Mouse (Mus musculus) thymus, adult 2 months (tissue): ENCODE results near the gene Chd3. TPM values are rescaled to one million over a fixed set of nuclear protein-coding genes. Genes with fewer than 3 reads are reported as not detected.
A peak's percentile ranks its signal among the peaks of the same experiment; 100 is the strongest.

Experiments
- DNase-seq: peaks from one replicate; pipeline ENCODE4 v3.0.0; 2021
- H3K27ac ChIP-seq: fragments of 200-500 bp; 2 replicates; pipeline ENCODE4 v1.5.1; 2012; ENCODE audit warnings: low read length, control low read depth; ENCODE audit not compliant: control insufficient read depth, insufficient read depth
- H3K27me3 ChIP-seq: fragments of 200-500 bp; 2 replicates; pipeline ENCODE4 v1.6.1; 2012; ENCODE audit warnings: mild to moderate bottlenecking, low read length, moderate library complexity, mixed read lengths; ENCODE audit not compliant: control insufficient read depth, insufficient read depth
- H3K36me3 ChIP-seq: fragments of 200-500 bp; 2 replicates; pipeline ENCODE4 v1.6.1; 2012; ENCODE audit warnings: mild to moderate bottlenecking, low read length, moderate library complexity; ENCODE audit not compliant: control insufficient read depth, insufficient read depth
- H3K4me1 ChIP-seq: fragments of 200-500 bp; replicated peaks from 2 replicates; pipeline ENCODE4 v1.6.1; 2012; ENCODE audit warnings: low read length; ENCODE audit not compliant: control insufficient read depth, insufficient read depth
- H3K4me3 ChIP-seq: fragments of 200-500 bp; 2 replicates; pipeline ENCODE4 v1.5.1; 2012; ENCODE audit warnings: mild to moderate bottlenecking, low read length, control low read depth, moderate library complexity; ENCODE audit not compliant: control insufficient read depth, insufficient read depth
- CTCF ChIP-seq: fragments of 200-500 bp; IDR thresholded peaks from 2 replicates; pipeline ENCODE4 v1.5.1; 2012; ENCODE audit warnings: mild to moderate bottlenecking, control low read depth, low read length, moderate library complexity, borderline replicate concordance; ENCODE audit not compliant: control insufficient read depth, poor library complexity, insufficient read depth; ENCODE audit errors: extremely low read depth
- POLR2A ChIP-seq: fragments of 200-500 bp; IDR thresholded peaks from 2 replicates; pipeline ENCODE4 v1.6.1; 2012; ENCODE audit warnings: mild to moderate bottlenecking, low read length, control low read depth, moderate library complexity; ENCODE audit not compliant: control insufficient read depth, poor library complexity, insufficient read depth; ENCODE audit errors: extremely low read depth
- WGBS: fragments of 180-500 bp; shearing (Covaris S2); methylation state at CpG from one replicate; pipeline ENCODE4 v1.1.7; 2018; 5-methylcytosine and 5-hydroxymethylcytosine counted together
- polyA plus RNA-seq: library from polyadenylated mRNA; depleted of rRNA; stranded (reverse); fragments of >200 nt; gene quantifications from 2 replicates; pipeline ENCODE4 v1.2.3, GENCODE M21; 2012

Gene Chd3
- polyA plus RNA-seq, 1 experiment, result 280 TPM

DNA sequence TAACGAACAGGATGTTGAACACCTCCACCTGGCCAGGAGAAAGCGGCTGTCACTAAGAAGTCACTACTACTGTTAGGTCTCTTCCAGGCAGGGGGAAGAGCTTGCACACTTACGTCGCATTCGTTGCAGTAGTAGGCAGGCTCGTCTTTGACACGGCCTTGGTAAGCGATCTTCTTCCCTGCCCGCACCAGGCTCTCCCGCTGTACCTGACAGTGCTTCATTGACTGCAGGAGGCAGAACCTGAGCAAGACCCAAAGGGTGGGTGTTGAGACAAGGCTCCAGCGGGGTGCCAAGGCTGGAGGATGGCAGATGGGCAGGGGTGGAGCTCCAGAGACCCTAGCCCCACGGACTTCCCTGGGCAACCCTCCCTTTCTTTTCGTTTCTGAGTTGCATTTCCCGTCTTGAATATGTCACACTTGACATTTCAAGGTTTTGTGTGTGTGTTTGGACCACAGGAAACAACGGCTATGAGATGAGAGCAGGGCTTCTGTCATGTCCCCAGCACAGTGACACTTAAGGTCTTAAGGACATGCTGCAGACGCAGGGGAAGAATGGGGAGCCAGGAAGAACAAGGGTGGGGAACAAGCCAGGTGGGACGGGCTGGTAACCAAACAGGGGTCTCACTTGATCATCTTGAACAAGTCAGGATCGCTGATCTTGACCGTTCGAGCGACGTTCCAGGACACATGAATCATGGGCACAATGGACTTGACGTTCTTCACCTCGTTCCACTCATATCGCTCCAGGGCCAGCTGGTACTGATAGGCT, 31.1 kb upstream of the Chd3 start:
- WGBS, result 97% methylated on average over 25 of the region's 25 CpGs
- Histone ChIP-seq H3K4me1 (peaks cover 13% of the 10 kb centered on the region), H3K27me3 (no peaks in the 10 kb centered on the region), H3K36me3 (peaks cover 47% of the 10 kb centered on the region), H3K4me3 (no peak overlapping the region), H3K27ac (no peak overlapping the region)
- no peak for DNase-seq
- TF ChIP-seq CTCF (no peak), POLR2A (no peak)

DNA sequence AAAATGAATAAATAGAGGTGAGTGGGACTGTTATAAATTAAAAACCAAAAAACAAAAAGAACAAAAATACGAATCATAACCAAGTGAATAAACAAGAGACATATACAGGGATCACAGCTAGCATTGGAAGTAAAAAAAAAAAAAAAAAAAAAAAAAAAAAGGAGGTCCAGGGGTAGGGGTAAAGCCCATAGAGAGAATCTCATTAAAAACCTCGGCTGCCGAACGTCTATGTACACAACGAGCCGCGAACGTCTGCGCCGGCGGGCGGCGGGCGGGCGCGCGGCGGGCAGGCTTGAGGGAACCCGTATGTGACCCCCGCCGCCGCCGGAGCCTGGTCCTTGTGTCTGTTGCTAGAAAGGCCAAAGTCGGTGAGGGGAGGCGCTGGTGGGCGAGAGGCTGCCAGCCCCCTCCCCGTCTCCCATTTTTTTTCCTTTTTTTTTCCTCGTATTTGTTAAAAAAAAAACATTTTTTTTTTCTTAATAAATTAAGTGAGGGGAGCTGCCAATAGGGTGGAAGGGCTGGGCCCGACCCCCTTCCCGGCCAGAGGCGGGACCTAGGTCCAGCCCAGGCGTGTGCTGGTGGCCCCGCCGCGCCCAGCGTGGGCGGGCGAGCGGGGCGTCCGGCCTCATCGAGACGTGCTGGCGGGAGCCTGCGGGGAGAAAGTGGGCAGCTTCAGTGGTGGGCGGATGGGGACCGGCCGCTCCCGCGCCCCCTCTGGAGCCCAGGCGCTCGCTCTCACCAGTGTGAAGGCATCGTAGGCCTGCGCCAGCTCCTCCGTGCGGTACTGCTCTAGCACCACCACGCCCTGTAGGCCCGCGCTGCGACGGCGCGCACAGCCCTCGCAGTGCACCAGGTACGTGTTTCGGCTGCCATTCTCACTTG, 30.2 kb upstream of the Chd3 start:
- H3K36me3 ChIP-seq, result peaks cover 38% of the 10 kb centered on the region
- no peaks in the 10 kb centered on the region for H3K27me3 ChIP-seq
- H3K27ac ChIP-seq, result no peak overlapping the region
- TF ChIP-seq CTCF (no peak), POLR2A (no peak)
- H3K4me1 ChIP-seq, result peaks cover 15% of the 10 kb centered on the region
- 97% methylated on average over 66 of the region's 66 CpGs for WGBS
- DNase-seq, result no peak
- no peak overlapping the region for H3K4me3 ChIP-seq

DNA sequence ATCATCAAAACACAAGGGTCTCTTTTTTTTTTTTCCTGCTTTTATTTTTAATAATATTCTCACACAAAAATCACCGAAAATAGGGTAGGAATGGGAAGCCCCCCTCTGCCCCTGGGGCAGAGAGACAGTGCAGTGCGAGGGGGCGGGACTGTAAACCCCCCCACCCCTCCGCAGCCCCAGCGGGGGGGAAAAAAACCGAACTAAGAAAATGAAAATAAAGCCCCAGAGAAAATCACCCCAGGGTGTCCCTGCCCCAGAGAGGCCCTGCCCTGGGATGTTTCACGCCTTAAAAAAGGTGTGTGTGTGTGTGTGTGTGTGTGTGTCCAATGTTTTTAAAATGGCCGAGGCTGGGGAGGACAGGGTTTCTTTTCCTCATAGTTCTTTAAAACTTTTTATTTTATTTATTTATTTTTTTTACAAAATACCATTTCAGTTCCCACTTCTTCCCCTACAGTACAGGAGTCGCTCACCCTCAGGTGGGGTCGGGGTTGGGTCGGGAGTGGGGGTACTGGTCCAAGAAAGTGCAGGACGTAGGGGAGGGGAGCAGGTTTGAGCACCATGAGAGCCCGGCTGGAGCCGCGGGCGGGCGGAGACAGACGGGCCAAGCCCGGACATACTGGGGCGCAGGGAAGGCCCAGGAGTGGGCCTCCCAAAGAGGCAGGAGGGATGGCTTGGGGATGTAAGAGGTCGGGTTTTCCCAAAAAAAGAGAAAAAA, 29.4 kb upstream of the Chd3 start:
- DNase-seq, result no peak
- no peak overlapping the region for H3K27ac ChIP-seq
- WGBS, result 91% methylated on average over 21 of the region's 21 CpGs
- H3K4me3 ChIP-seq, result no peak overlapping the region
- TF ChIP-seq CTCF (no peak), POLR2A (no peak)
- peaks cover 17% of the 10 kb centered on the region for H3K4me1 ChIP-seq
- H3K36me3 ChIP-seq, result peaks cover 30% of the 10 kb centered on the region
- no peaks in the 10 kb centered on the region for H3K27me3 ChIP-seq

DNA sequence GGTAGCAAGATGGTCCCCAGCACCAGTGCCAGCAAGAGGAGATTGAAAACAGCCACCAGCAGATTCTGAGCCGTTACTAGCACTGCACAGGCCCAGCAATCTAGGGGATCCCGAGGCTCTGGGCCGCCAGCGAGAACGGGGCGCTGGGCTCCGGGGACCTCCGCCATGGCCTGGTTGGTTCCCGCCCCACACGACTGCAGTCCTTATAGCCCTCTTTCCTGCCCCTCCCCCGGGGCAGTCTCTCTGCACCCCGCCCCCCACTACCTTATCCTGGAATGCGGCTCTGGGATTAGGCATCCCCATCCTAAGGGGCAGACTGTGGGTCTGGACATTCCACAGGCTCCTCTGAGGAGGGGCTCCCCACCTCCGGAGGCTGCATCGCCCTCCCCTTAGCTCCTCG, 28.9 kb upstream of the Chd3 start, which contains the start of gene Tmem88:
TSS of gene Tmem88 (minus strand) at position 176 of the 400 bp plus-strand sequence.
- WGBS, result 79% methylated on average over 16 of the region's 16 CpGs
- Histone ChIP-seq H3K4me1 (peaks cover 17% of the 10 kb centered on the region), H3K36me3 (peaks cover 25% of the 10 kb centered on the region), H3K4me3 (no peak within 1 kb of the TSS), H3K27ac (no peak within 1 kb of the TSS), H3K27me3 (no peaks in the 10 kb centered on the region)
- DNase-seq, result no peak
- no peak for TF ChIP-seq CTCF
- no peak for TF ChIP-seq POLR2A

DNA sequence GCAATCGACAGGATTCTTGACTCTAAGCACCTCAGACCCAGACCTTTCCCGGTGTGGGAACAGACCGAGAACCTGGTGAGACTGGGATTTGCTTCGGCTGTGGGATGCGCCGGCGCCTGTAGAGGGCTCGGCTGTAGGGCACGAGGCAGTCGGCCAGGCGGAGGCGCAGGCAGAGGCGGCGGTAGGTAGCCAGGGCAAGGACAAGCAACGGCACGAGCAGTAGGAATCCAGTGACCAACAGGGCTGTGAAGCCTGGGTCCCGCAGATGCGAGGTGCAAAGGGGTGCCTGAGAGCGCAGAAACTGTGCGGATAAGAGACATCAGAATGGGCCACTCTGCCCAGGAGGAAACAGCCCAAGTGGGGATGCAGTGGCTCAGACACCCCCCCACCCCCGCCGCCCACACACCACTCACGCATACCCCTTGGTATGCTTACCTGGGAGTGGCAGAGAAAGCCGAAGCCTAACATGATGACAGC, 28.4 kb upstream of the Chd3 start:
- peaks cover 24% of the 10 kb centered on the region for H3K36me3 ChIP-seq
- WGBS, result 88% methylated on average over 24 of the region's 24 CpGs
- no peak for DNase-seq
- H3K27ac ChIP-seq, result no peak overlapping the region
- no peaks in the 10 kb centered on the region for H3K27me3 ChIP-seq
- no peak overlapping the region for H3K4me3 ChIP-seq
- peaks cover 17% of the 10 kb centered on the region for H3K4me1 ChIP-seq
- TF ChIP-seq CTCF, result no peak
- TF ChIP-seq POLR2A, result no peak

DNA sequence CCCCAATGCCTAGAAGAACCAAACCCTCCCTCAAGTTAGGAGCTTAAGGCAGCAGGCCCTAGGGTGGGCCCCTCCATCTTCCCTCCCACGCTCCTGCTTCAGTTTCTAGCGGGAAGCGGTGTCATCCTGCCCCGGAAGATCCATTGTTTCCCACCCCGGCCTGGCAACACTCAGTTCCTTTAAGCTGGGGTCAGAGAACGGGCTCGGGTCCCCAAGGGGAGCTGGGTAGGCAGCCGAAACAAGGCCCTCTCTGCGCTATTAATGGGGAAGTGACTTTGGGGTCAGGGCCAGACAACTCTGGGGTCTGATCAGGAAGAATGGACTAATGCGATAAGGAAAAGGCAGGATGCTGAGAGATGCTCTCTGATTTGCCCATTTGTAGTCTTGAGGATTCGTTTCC, 27.6 kb upstream of the Chd3 start:
- no peak overlapping the region for H3K27ac ChIP-seq
- no peaks in the 10 kb centered on the region for H3K27me3 ChIP-seq
- TF ChIP-seq CTCF (no peak), POLR2A (no peak)
- peak overlapping the region; percentile 75; the same call in 1 of the 2 replicates for H3K4me3 ChIP-seq
- WGBS, result 54% methylated on average over 11 of the region's 11 CpGs
- peaks cover 19% of the 10 kb centered on the region for H3K36me3 ChIP-seq
- no peak for DNase-seq
- peaks cover 15% of the 10 kb centered on the region for H3K4me1 ChIP-seq
